Mouse (Mus musculus): ENCODE measurements around the gene Slc22a12. TPM values are rescaled to one million over a fixed set of nuclear protein-coding genes. Genes with fewer than 3 reads are reported as not detected.

The Slc22a12 gene
- total and polyA plus RNA-seq, 3 experiments: not detected

DNA sequence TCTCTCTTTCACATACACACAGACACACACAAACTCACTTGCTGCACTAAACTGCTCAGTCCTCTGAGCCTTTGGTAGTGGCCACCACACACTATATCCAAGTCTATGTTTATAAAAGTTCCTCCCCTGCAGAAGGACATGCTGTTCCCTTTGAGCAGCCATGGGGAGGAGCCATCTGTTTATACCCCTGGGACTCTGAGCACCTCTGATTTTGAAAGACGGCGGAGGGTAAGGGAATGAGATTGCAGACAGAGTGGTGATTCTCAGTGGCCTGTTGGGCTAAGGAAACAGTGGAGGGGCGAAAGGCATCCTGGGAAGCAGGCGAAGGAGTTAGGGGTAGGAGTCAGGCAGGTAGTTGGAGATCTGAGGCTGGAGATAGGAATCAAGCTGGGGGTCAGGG lies 3.2 kb downstream of the Slc22a12 start:
- Histone ChIP-seq H3K36me3 (ENCODE audit: control insufficient read depth in 1 of 2, insufficient read depth in 2 of 2, low read length in 2 of 2) (no peaks in the 10 kb centered on the region; a peak in 1 of 4 replicates), H3K4me1 (ENCODE audit: control insufficient read depth in 1 of 2, insufficient read depth in 2 of 2, low read length in 2 of 2) (0 out of 4 replicates have a peak, but pooled peaks cover 0 to 2% of the 10 kb centered on the region in 2 experiments), H3K9ac (ENCODE audit: control insufficient read depth, low read depth, low read length, poor library complexity, severe bottlenecking) (no peak overlapping the region), H3K9me3 (replicated peaks; ENCODE audit: insufficient read depth, low read length) (no peaks in the 10 kb centered on the region), H3K4me3 (ENCODE audit: control insufficient read depth in 1 of 2, insufficient read depth in 1 of 2, low read depth in 2 of 2, low read length in 2 of 2) (no peak overlapping the region), H3K27ac (ENCODE audit: control insufficient read depth, low read depth, low read length) (no peak overlapping the region), H3K27me3 (ENCODE audit: control insufficient read depth in 1 of 2, insufficient read depth in 2 of 2, low read length in 2 of 2) (no peaks in the 10 kb centered on the region; a peak in 1 of 4 replicates), H3K79me2 (ENCODE audit: control insufficient read depth, insufficient read depth, low read length, poor library complexity) (no peaks in the 10 kb centered on the region)
- TF ChIP-seq HCFC1 (IDR thresholded peaks at IDR 0.05; ENCODE audit: low read depth, low read length): no peak
- TF ChIP-seq MAZ (IDR thresholded peaks at IDR 0.05; ENCODE audit: low read depth, low read length): no peak
- no peak for TF ChIP-seq EP300 (IDR thresholded peaks at IDR 0.05; ENCODE audit: low read depth in 1 of 2, low read length in 2 of 2)
- TF ChIP-seq POLR2AphosphoS5 (IDR thresholded peaks at IDR 0.05; ENCODE audit: borderline replicate concordance, low read depth, low read length): no peak
- no peak for TF ChIP-seq CTCF (IDR thresholded peaks at IDR 0.05 in 2 of 3, conservative IDR thresholded peaks at IDR 0.05 in 1 of 3; ENCODE audit: control insufficient read depth in 1 of 3, insufficient read depth in 1 of 3, low read depth in 2 of 3, low read length in 3 of 3, poor library complexity in 1 of 3, severe bottlenecking in 1 of 3)
- no peak for TF ChIP-seq UBTF (IDR thresholded peaks at IDR 0.05; ENCODE audit: borderline replicate concordance, insufficient read depth, low read depth, low read length)
- no peak for TF ChIP-seq MYB (IDR thresholded peaks at IDR 0.05; ENCODE audit: low read depth, low read length)
- DNase-seq (ENCODE audit: low read depth, low spot score): no peak

- Histone ChIP-seq H3K79me2 (ENCODE audit: control insufficient read depth, insufficient read depth, low read length, poor library complexity) (no peaks in the 10 kb centered on the region), H3K9ac (ENCODE audit: control insufficient read depth, low read depth, low read length, poor library complexity, severe bottlenecking) (no peak overlapping the region), H3K4me1 (ENCODE audit: control insufficient read depth in 1 of 2, insufficient read depth in 2 of 2, low read length in 2 of 2) (no peaks in the 10 kb centered on the region), H3K9me3 (replicated peaks; ENCODE audit: insufficient read depth, low read length) (no peaks in the 10 kb centered on the region), H3K4me3 (ENCODE audit: control insufficient read depth in 1 of 2, insufficient read depth in 1 of 2, low read depth in 2 of 2, low read length in 2 of 2) (no peak overlapping the region), H3K27ac (ENCODE audit: control insufficient read depth, low read depth, low read length) (no peak overlapping the region), H3K27me3 (ENCODE audit: control insufficient read depth in 1 of 2, insufficient read depth in 2 of 2, low read length in 2 of 2) (no peaks in the 10 kb centered on the region; a peak in 1 of 4 replicates), H3K36me3 (ENCODE audit: control insufficient read depth in 1 of 2, insufficient read depth in 2 of 2, low read length in 2 of 2) (no peaks in the 10 kb centered on the region)
- no peak for TF ChIP-seq NELFE (IDR thresholded peaks at IDR 0.05; ENCODE audit: low read depth, low read length)
- TF ChIP-seq MAX (IDR thresholded peaks at IDR 0.05; ENCODE audit: low read length): no peak
- TF ChIP-seq MAFK (IDR thresholded peaks at IDR 0.05; ENCODE audit: borderline replicate concordance, low read depth, low read length): no peak
- TF ChIP-seq ZC3H11A (IDR thresholded peaks at IDR 0.05; ENCODE audit: low read depth, low read length): no peak
- no peak for TF ChIP-seq SIN3A (IDR thresholded peaks at IDR 0.05; ENCODE audit: low read length)
- TF ChIP-seq MYC (IDR thresholded peaks at IDR 0.05; ENCODE audit: low read depth, low read length): no peak
- no peak for TF ChIP-seq USF2 (IDR thresholded peaks at IDR 0.05; ENCODE audit: borderline replicate concordance in 1 of 2, insufficient read depth in 1 of 2, low read depth in 1 of 2, low read length in 2 of 2)
- no peak for DNase-seq (ENCODE audit: low read depth, low spot score)
These were observed 4.3 kb downstream of the Slc22a12 start for GRCm38 (mm10) chr19:6538546-6538945.

DNA sequence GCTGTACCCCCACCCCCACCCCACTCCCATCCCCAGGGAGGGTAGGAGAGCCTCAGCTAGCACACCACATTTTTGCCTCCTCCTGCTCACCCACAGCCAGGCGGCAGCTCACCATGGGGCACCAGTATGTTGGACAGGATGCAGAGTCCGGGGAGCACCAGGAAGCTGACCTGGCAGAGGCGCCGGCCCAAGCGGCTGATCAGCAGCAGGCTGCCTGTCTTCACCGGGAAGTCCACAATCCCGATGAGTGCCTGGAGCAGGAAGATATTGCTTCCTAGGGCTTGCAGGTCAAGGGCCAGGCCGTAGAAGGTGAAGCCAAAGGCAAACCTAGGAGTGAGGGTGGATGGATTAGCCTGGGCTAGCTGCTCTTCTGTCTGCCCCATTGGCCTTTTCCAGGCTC lies 5.3 kb downstream of the Slc22a12 start:
- Histone ChIP-seq H3K9ac (ENCODE audit: control insufficient read depth, low read depth, low read length, poor library complexity, severe bottlenecking) (no peak overlapping the region), H3K36me3 (ENCODE audit: control insufficient read depth in 1 of 2, insufficient read depth in 2 of 2, low read length in 2 of 2) (no peaks in the 10 kb centered on the region), H3K4me1 (ENCODE audit: control insufficient read depth in 1 of 2, insufficient read depth in 2 of 2, low read length in 2 of 2) (no peaks in the 10 kb centered on the region), H3K27ac (ENCODE audit: control insufficient read depth, low read depth, low read length) (no peak overlapping the region), H3K27me3 (ENCODE audit: control insufficient read depth in 1 of 2, insufficient read depth in 2 of 2, low read length in 2 of 2) (no peaks in the 10 kb centered on the region; a peak in 1 of 4 replicates), H3K79me2 (ENCODE audit: control insufficient read depth, insufficient read depth, low read length, poor library complexity) (no peaks in the 10 kb centered on the region), H3K4me3 (ENCODE audit: control insufficient read depth in 1 of 2, insufficient read depth in 1 of 2, low read depth in 2 of 2, low read length in 2 of 2) (no peak overlapping the region), H3K9me3 (replicated peaks; ENCODE audit: insufficient read depth, low read length) (no peaks in the 10 kb centered on the region)
- DNase-seq (ENCODE audit: low read depth, low spot score): no peak
- TF ChIP-seq TCF12 (IDR thresholded peaks at IDR 0.05; ENCODE audit: low read depth, low read length): no peak
